Mouse (Mus musculus) bone marrow, adult 2 months (tissue): ENCODE measurements around the gene T2. TPM values are rescaled to one million over a fixed set of nuclear protein-coding genes. Genes with fewer than 3 reads are reported as not detected.

Experiments used
- H3K27ac ChIP-seq: fragments of 200-500 bp; 2 replicates; pipeline ENCODE4 v1.5.1; 2012; ENCODE audit warnings: low read depth, mild to moderate bottlenecking, control low read depth, inconsistent platforms, low read length; ENCODE audit not compliant: control insufficient read depth, poor library complexity, insufficient read depth
- H3K4me1 ChIP-seq: fragments of 200-500 bp; 2 replicates; pipeline ENCODE4 v1.6.1; 2011; ENCODE audit warnings: low read length; ENCODE audit not compliant: control insufficient read depth, insufficient read depth
- H3K4me3 ChIP-seq: fragments of 200-500 bp; replicated peaks from 2 replicates; pipeline ENCODE3; 2011; ENCODE audit warnings: mild to moderate bottlenecking, low read depth, low read length, control low read depth; ENCODE audit not compliant: control insufficient read depth
- CTCF ChIP-seq: fragments of 200-500 bp; IDR thresholded peaks from 2 replicates; pipeline ENCODE4 v1.5.1; 2011; ENCODE audit warnings: low read length, control low read depth; ENCODE audit not compliant: control insufficient read depth, insufficient read depth
- POLR2A ChIP-seq: fragments of 200-500 bp; IDR thresholded peaks from 2 replicates; pipeline ENCODE4 v1.6.1; 2011; ENCODE audit warnings: low read depth, mild to moderate bottlenecking, control low read depth, low read length, borderline replicate concordance; ENCODE audit not compliant: control insufficient read depth
- WGBS: fragments of 180-500 bp; shearing (Covaris S2); methylation state at CpG from one replicate; pipeline ENCODE4 v1.1.7; 2018; 5-methylcytosine and 5-hydroxymethylcytosine counted together
- polyA plus RNA-seq: library from polyadenylated mRNA; stranded (reverse); fragments of >200 nt; gene quantifications from 2 replicates; pipeline ENCODE4 v1.2.4, GENCODE M21; 2011; ENCODE audit warnings: low replicate concordance; ENCODE audit not compliant: missing spikeins, insufficient read depth, insufficient read length

T2 gene
- polyA plus RNA-seq, 1 experiment: not detected

DNA sequence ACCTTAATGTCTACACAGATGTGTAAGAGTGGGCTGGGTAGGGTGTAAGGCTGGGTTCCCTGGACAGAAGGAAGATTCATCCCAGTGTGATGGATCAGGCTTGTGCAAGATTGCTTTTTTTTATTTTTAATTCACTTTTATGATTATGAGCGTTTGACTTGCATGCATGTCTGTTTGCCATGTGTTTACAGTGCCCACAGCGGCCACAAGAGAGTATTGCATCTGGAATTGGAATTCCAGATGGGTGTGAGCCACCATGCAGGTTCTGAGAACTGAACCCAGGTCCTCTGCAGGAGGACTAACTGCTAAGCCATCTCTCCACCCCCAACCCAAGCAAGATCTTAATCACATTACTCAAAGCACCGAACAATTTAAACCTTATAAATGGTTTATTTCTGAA is 88.3 kb downstream of the T2 start:
- H3K4me3 ChIP-seq: no peak overlapping the region
- H3K27ac ChIP-seq: no peak overlapping the region
- no peaks in the 10 kb centered on the region for H3K4me1 ChIP-seq
- no peak for TF ChIP-seq POLR2A
- 47% methylated on average over 3 of the region's 3 CpGs for WGBS

DNA sequence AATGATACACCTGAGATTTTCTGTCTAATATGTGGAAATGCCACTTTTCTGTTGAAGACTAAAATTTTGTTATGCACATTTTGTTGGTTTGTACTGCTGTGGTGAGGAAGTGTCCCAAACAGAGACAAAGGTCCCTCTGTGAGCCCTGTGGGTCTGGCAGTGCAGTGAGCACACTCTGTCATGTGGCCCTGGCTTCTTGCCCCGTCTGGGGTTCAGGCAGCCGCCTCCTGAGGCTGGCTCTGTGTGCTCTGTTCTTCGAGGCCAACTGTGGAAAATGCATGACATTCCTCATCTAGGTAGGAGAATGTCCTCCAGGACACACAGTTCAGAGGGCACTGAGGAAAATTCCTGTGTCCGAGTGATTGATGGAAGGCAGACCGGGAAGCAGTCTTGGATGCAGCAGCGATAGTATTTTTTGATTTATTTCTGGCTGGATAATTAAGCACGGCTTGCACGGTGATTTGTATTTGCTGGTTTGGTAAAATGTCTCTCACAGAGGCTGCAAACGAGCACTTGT is 91.9 kb downstream of the T2 start:
- no peak overlapping the region for H3K27ac ChIP-seq
- 57% methylated on average over 9 of the region's 9 CpGs for WGBS
- TF ChIP-seq CTCF: no peak
- H3K4me3 ChIP-seq: no peak overlapping the region
- no peaks in the 10 kb centered on the region for H3K4me1 ChIP-seq

DNA sequence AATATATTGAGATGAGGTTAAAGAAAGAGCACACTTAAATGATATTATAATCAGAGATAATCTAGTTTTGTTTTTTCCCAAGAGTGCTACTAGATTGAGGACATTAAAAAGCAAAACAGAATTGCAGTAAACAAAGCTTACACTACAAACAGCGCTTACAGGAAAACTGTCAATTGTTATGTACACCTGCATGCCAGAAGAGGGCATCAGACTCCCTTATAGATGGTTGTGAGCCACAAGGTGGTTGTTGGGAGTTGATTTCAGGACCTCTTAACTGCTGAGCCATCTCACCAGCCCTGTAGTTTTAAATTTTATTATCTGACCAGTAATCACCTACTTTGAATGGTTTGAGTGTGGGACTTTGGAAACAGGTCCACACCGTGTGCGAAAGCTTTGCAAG is 92.5 kb downstream of the T2 start:
- Histone ChIP-seq H3K4me3 (no peak overlapping the region), H3K27ac (no peak overlapping the region), H3K4me1 (no peaks in the 10 kb centered on the region)
- 68% methylated on average over 3 of the region's 3 CpGs for WGBS
- no peak for TF ChIP-seq POLR2A
- no peak for TF ChIP-seq CTCF

DNA sequence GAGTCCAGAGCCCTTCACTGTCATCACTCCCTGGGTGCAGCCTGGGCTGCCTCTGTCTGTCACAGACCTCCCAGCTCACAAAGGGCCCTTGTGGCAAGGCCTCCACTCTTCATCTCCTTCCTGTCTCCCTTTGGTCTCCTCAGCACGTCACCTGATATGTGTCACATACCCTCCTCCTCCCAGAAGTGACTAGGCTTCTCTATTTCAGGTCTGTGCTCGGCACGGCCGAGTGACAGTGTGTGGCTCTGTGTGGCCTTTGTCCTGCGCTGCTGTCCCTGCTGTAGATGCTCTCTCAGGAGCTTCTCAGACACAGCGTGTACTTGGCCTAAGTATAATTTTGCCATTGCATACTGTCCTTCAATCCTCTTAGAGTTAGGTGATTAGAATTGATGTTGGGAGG is 99.4 kb downstream of the T2 start:
- TF ChIP-seq CTCF: no peak
- TF ChIP-seq POLR2A: no peak
- Histone ChIP-seq H3K4me3 (no peak overlapping the region), H3K27ac (no peak overlapping the region), H3K4me1 (no peaks in the 10 kb centered on the region)
- 24% methylated on average over 6 of the region's 6 CpGs for WGBS

DNA sequence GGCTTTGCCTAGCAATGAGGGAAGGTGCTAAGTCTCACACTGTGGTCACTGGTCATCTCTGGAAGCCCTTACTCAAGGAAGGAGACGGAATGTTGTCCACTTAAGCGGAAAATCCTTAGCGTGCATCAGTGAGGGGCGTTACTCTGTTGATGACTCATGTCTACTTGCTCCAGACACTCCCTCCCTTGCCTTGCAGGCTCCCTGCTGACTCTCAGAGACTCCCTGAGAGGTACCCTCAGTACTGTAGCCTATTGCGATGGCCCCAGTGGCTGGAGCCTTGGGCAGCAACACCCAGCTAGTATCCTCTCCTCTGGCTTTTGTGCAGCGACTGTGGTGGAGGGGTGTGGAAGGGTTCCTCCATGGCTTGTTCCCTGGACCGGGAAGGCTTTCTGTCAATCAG is 99.8 kb downstream of the T2 start:
- 70% methylated on average over 7 of the region's 7 CpGs for WGBS
- no peak overlapping the region for H3K27ac ChIP-seq
- H3K4me3 ChIP-seq: no peak overlapping the region
- no peaks in the 10 kb centered on the region for H3K4me1 ChIP-seq
- TF ChIP-seq CTCF (no peak), POLR2A (no peak)

DNA sequence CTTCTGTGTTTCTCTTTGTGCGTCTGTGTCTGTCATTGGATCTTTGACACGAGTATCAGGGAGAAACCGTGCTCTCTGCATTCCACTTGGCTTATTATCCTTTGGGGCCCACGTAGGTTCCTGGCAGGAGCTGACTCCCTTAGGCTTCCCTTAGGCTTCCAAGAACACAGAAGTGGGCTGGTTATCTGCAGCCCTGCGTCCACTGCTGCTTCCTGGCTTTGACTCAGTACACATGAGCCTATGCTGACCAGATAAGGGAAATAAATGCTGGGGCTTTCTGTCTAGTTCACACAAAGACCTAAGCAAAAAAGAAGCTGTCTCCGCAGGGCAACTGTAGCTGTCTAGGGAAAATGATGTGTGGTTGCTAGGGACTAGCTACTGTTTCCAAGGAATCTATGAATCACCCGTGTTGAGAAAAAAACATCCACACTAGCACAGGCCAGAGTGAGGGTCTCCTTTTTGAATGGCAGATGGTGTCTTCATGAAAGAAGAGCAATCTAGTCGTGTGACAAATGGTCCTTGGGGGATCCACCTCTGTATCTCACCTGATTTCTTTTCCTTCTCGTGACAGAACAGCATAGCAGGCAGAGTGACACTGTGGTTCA is 101.2 kb downstream of the T2 start:
- no peaks in the 10 kb centered on the region for H3K4me1 ChIP-seq
- no peak overlapping the region for H3K4me3 ChIP-seq
- H3K27ac ChIP-seq: no peak overlapping the region
- 48% methylated on average over 9 of the region's 9 CpGs for WGBS
- TF ChIP-seq POLR2A (no peak), CTCF (no peak)

DNA sequence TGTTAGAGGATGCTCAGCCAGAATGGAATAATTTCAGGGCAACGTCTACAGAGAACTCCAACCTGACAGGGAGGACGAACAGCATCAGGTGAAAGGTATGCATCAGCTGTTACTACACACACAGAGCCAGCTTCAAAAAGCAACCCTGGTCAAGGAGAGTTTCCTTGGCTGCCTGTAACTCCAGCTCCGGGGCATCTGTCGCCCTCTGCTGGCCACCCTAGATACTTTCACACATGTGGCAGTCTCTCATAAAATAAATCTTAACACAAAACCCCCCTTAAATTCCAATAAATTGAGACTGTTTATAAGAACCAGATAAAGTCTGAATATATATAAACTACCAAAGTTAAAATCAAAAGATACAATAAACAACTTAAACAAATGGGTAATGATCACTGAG is 105.8 kb downstream of the T2 start:
- 2% methylated on average over 4 of the region's 4 CpGs for WGBS
- H3K27ac ChIP-seq: no peak overlapping the region
- no peak overlapping the region for H3K4me3 ChIP-seq
- H3K4me1 ChIP-seq: no peaks in the 10 kb centered on the region
- TF ChIP-seq POLR2A (no peak), CTCF (peak; percentile 62)

DNA sequence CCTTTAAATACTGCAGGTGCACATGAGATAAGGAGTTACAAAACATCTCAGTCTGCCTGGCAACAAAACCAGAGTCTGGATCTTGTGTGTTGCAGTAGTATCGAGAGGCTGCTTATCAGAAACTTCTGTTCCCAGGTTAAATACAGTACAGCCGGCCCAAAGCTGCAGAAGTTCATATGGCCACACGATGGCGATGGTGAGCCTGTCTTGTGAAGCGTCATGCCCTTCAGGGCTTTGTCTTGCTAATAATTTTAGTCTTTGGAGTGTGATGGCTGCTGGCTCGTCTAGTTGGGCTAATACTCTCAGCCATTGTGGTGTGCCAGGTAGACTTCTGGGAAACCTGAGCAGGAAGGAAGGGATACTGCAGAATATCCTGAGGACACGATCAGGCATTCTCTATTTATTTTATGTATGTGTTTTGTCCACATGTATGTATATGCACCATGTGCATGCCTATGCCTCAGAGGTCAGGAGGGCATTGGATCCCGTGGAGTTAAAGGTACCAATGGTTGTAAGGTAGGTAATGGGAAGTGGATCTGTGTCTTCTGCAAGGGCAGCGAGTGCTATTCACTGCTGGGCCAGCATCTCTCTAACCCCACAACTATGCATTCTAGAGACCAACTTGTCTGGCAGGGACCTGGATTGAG is 107.8 kb downstream of the T2 start:
- Histone ChIP-seq H3K4me1 (no peaks in the 10 kb centered on the region), H3K4me3 (no peak overlapping the region), H3K27ac (no peak overlapping the region)
- 22% methylated on average over 9 of the region's 9 CpGs for WGBS
- TF ChIP-seq POLR2A (no peak), CTCF (peak; percentile 85)

DNA sequence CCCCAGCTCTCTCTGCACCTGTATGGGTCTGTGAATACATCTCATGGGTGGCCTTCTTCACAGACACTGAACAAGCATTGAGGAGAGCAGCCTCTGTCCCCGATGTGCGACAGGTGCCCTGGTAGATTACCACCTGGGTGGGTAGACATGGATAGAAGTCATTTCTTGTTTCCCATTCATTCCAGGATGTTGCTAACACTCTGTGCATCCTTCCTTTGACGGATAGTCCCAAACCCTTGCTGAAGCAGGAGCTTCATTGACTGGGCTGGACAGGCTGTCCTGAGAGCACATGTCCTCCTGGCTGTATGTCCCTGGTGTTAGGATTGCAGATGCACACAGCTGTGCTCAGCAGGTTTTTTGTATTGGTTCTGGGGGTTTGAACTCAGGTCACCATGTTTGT is 112.0 kb downstream of the T2 start:
- WGBS: 83% methylated on average over 3 of the region's 3 CpGs
- Histone ChIP-seq H3K4me3 (no peak overlapping the region), H3K27ac (no peak overlapping the region), H3K4me1 (no peaks in the 10 kb centered on the region)
- TF ChIP-seq CTCF (no peak), POLR2A (no peak)
